Mouse (Mus musculus): ENCODE measurements around the gene Etv6.

DNA sequence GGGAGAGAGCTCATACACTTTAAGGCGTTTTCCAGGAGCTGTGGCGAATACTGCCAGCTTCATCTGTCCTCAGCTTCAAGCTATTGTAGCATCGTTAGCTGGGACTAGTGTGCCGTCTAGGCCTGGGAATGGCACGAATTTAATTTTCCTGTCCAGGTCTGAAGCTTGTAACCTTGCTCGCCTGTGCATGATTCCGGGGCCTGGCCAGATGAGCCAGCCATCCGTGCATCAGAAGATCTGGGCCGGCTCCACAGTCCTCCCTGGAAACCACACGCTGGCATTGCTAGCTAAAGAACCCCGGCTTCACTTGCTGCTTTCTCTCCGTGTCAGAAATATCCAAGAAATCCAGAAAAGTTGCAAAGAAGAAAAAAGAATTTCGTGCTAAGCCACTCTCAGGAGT is 93.1 kb downstream of the Etv6 start:
- no peak for TF ChIP-seq CTCF (IDR thresholded peaks at IDR 0.05; ENCODE audit: low read depth)
- no peak for TF ChIP-seq EP300 (optimal IDR thresholded peaks at IDR 0.05)
